Mouse (Mus musculus): ENCODE measurements at regions not wholly inside any gene's neighbourhood (a gene's known extent, or its start where the extent isn't known, plus 50 kb on each side); places are given as distances from the start of the nearest gene placed in this dataset.

- Histone ChIP-seq H3K27ac (no peak overlapping the region), H3K27me3 (ENCODE audit: insufficient read depth, low read length) (no peaks in the 10 kb centered on the region), H3K4me3 (replicated peaks; ENCODE audit: low read depth, low read length) (no peak overlapping the region), H3K36me3 (ENCODE audit: insufficient read depth, low read length) (no peaks in the 10 kb centered on the region), H3K9ac (ENCODE audit: low read depth, low read length) (no peak overlapping the region), H3K4me2 (ENCODE audit: low read length) (no peak overlapping the region), H3K9me3 (replicated peaks; ENCODE audit: low read length) (no peaks in the 10 kb centered on the region), H3K4me1 (replicated peaks; ENCODE audit: insufficient read depth, low read length) (no peaks in the 10 kb centered on the region)
- no peak for TF ChIP-seq CTCF (IDR thresholded peaks at IDR 0.05; ENCODE audit: low read depth)
- DNase-seq (ENCODE audit: low spot score) (no peak), ATAC-seq (replicated peaks; ENCODE audit: low FRiP score, low read depth) (no peak)
- WGBS: 79% methylated on average over 5 of the region's 5 CpGs
Measured at GRCm38 (mm10) chr7:129207029-129207428, 49.8 kb upstream of the Plpp4 start.
